Mouse (Mus musculus): ENCODE data around the gene Actl6a.
"Not testable (repeated sequence)": the region's sequence is repeated elsewhere in the genome, so short reads cannot be mapped to it uniquely, and the experiment has no call there.

Gene Actl6a

DNA sequence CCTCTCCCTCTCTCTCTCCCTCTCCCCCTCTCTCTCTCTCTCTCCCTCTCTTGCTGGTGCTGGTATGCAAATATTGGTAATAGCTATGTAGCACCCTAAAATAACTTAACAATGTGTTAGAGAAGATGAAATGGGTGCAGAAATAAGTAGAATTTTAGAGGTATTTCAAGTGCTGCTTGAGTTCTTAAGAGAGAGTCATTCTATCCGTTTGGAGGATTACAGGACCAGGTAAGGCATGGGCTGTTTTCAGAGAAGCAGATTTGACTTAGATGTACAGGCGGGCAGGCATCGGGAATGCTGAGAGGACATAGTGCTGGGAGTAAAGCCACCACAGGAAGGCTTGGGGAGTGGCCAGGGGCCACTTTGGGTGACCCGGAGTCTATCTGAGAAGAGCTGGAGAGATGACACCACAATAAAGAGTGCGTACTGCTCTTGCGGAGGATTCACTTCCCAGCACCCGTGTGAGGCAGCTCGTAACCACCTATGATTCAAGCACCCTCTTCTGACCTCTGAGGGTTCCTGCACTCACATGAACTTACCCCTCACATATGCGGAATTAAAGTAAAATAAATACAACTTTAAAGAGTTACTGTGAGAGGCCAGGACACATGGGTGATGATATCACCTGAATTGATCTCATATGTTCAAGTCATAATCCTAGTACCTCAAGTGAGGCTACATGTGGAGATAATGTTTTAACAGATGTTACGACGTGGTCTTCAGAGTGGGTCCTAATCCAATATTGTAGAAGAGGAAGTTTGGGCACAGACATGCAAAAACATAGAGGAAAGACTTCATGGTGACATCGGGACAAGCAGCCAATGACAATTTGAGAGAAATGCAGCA, 11.1 kb upstream of the Actl6a start:
- DNase-seq (ENCODE audit: low read depth, low spot score) = no peak

DNA sequence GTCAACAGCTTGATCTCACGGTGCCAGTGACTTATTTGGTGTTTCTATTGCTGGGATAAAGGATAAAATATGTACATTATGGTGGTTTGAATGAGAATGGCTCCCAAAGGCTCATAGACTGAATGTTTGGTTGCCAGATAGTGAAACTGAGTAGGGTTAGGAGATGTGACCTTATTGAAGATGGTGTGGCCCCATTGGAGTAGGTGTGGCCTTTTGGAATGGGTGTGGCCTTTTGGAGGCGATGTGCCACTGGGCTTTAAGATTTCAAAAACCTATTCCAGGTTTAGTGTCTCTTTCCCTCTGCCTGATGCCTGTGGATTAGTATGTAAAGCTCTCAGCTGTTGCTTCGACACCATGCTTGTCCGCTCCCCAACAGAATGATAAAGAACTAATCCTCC, 10.5 kb upstream of the Actl6a start:
- peak; percentile 51 for DNase-seq (ENCODE audit: low read depth, low spot score)

DNA sequence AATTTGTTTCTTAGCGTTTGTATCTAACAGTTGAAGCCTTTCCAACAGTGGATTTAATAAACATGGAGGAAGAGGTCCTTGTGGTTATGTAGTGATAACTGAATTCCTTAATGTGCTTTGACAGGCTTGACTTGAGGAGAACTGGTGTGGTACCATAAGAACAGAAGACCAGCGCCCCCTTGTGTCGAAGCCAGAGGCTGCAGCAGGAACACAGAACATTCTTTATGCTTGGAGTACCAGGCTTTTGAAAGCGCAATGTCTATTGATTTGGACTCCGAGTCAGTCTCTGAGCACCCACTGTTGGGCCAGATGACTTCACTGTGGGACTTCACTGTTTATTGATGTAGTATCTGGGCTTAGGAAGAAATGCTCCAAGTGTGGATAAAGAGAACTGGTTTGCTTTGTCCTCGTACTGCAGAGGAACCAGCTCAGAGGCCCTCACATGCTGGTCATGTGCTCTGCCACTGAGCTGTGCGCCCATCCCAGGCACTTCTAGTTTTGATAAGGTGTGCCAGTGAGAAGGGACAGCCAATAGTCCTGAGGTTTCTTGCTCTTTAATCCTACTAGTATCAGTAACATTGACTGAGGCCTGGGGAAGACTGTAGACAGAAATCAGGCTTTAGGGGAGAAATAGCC, 7.8 kb upstream of the Actl6a start:
- DNase-seq (ENCODE audit: low read depth, low spot score) = peak; percentile 70

DNA sequence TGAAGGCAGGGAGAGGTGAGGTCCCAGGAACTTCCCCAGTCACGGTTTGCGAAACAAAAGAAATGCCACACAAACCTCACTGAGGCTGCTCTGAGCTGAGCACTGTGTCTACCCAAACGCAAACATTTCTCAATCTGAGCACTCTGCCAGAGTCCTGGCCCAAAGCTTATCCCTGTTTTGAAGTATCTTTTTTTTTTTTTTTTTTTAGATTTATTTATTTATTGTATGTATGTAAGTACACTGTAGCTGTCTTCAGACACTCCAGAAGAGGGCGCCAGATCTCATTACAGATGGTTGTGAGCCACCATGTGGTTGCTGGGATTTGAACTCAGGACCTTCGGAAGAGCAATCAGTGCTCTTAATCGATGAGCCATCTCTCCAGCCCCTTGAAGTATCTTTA, 2.1 kb upstream of the Actl6a start:
- not testable (repeated sequence) for DNase-seq (ENCODE audit: low read depth, low spot score)

DNA sequence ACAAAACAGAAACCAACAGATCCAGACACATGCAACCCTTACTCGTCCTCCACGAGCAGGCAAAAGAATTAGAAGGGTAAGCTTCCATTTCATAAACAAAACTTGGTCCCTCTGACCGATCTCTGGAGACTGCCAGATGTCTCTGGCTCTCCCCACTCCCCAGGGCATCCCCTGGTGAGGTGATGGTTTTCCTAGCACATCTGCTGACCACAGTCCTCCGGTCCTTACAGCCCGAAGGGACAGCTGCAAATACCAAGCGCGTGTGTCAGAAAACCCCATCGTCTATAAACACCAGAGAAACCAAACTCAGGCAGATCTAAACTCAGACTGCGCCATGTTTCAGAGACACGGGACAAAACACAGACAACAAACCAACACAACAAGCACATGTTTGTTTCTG, 1.5 kb upstream of the Actl6a start:
- DNase-seq (ENCODE audit: low read depth, low spot score) = not testable (repeated sequence)

DNA sequence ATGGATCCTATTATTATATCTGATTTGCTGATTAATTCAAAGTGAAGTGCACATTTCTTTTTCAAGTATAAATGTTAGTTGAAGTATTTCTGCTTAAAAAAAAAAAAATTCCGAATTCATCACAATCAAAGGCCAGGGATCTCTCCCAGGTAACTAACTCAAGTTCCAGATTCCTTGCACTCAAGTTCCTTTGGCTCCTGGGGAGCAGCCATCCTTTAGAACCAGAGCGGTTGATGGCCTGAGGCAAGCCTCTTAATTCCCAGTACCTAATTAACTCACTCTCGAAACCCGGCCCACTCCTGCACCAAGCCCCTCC, 1.9 kb downstream of the Actl6a start:
- DNase-seq (ENCODE audit: low read depth, low spot score) = no peak

DNA sequence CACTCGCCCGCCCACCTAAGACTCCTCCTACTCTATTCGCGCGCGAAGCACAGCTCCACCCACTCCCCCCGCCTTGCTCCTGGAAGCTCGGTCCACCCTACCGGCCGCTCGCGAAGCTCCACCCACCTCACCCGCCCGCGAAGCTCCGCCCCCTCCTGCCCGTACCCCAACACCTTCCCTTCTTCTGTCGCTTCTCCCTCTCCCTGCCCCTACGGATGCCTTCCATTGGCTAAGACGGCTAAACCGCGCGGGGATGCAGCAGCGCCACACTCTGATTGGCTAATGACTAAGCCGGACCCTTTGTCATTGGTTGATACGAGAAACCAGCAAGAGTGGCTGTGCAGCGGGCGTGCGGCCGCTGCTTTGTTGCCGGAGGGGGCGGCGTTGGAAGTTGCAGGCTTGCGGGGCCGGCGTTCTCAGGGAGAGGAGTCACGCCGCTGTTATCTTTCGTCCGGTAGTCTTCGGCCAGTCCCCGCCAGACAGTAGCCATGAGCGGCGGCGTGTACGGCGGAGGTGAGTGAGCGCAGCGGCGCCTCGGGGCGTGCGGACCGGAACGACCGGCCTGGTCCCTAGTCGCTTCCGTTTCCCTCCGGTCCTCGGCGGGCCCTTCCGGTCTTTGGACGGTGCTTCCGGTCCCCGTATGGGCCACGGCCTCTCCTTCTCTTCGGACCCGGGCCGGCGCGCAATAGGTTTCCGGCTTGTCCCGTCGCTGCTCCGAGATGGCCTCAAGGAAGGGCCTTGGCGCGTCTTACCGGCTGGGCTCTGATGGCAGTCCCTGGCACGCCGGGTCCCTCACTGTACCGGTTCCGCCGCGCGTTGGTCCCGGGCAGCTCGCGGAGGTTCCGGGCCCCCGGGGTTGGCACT, 2.5 kb downstream of the Actl6a start:
- peak; percentile 97 for DNase-seq (ENCODE audit: low read depth, low spot score)

DNA sequence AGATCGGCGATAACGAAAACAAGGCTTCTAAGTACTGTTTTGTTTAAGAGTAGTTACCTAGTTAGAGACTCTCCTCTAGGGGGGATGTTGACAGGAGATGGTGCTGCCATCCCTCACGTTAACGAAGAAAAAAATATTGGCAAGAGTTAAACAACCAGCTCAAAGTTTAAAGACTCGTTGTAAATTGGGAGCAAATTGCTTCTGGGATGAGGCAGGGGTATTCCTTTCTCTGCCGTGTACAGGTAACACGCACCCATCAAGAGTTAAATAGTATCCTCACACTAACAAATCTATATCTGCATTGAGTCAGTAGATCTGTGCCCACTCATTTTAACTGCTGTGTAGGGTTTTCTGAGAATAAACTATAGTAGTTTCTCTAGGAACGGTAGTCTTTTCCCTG, 3.3 kb downstream of the Actl6a start:
- no peak for DNase-seq (ENCODE audit: low read depth, low spot score)

DNA sequence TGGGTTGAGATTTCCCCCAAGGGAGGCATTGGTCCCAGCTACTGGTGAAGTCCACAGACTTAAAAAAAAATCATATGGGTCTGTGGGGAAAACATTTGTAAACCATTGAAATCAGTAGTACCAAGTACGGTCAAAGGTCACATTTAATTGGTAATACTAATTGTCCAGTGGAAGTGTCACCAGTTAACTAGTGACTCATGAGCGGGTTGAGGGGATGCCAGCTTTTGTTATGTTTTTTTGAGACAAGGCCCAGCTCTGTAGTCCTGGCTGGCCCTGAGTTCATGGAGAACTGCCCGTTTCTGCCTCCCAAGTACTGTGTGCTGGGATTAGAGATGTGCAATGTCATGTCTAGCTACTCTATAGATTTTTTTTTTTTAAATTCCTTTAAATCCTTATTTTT, 7.6 kb downstream of the Actl6a start:
- no peak for DNase-seq (ENCODE audit: low read depth, low spot score)

DNA sequence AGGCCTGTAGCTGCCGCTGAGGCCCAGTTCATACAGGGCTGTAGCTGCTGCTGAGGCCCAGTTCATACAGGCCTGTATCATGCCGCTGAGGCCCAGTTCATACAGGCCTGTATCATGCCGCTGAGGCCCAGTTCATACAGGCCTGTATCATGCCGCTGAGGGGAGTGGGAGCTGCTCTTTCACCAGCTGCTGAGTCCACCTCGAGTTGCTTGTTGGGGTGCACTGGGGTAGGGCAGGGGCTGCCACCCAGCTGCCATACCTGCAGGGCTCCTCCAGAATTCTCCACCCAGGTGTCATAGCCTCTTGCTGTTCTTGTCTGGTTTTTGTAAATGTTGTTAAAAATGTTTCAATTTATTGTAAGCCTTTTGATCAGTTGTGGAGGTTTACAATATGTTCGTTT, 11.3 kb downstream of the Actl6a start:
- DNase-seq (ENCODE audit: low read depth, low spot score) = not testable (repeated sequence)

DNA sequence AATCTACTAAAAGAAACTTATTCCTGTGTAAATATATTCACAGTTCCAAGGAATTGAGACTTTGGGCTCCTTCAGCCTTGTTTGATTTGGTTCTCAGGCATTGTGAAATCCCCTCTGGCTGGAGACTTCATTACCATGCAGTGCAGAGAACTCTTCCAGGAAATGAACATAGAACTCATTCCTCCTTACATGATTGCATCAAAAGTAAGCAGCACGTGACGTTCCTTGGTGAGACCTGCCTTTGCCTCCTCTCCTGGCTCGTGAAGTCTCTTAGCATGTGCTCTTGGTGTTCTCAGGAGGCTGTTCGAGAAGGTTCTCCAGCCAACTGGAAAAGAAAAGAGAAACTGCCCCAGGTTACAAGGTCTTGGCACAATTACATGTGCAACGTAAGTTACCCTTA, 12.2 kb downstream of the Actl6a start:
- no peak for DNase-seq (ENCODE audit: low read depth, low spot score)

DNA sequence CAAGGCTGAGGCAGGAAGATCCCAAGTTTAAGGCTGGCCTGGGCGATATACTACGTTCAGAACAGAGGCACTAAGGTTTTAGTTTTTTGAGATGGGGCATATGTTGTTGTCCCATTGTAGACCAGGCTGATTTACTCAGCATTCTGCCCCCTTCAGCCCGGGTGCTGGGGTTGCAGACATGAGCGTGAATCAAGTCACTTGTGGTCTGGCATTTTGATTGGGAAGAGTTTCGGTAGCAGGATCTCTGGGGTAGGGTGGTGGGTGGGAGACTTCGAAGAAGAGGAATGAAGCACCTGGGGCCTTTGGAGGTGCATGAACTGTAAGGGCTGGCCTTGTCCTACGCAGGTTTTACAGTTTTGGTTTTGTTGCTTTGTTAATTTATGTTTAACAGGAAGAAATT, 18.1 kb downstream of the Actl6a start:
- no peak for DNase-seq (ENCODE audit: low read depth, low spot score)

DNA sequence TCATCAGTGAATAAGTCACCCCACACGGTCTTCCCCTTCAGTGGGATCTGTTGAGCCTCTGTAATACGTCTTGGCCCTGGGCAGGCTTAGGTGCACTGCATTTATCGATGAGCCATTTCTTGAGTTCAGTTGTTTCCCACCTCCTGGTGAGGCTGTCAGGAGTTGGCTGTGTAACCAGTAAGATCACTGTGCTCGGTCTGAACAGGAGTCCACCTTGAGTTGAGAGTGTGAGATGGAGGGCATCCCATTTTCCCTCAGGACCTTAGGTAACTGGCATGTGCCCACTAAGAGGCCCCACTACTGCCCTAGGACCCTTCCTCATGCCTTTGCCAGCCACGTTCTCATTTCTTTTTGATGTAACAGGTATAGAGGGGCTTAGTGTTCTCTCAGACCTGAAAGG, 19.9 kb downstream of the Actl6a start:
- DNase-seq (ENCODE audit: low read depth, low spot score) = no peak

DNA sequence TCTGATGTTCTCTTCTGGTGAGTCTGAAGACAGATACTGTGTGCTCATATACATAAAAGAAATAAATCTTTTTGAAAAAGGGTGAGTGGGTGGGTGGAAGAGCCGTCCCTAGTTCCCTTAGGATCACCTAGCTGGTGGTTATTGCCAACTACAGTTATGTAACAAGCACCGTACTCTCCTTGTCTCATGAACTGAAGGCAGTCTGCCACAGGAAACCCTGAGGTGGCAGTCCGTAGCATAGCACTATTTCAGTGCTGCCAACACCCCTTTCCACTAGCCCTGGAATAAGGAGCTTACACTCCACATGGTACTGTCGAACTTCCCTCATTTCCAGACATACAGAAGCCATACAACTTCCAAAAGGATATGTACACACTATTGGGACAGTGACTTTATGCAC, 21.8 kb downstream of the Actl6a start:
- DNase-seq (ENCODE audit: low read depth, low spot score) = no peak

DNA sequence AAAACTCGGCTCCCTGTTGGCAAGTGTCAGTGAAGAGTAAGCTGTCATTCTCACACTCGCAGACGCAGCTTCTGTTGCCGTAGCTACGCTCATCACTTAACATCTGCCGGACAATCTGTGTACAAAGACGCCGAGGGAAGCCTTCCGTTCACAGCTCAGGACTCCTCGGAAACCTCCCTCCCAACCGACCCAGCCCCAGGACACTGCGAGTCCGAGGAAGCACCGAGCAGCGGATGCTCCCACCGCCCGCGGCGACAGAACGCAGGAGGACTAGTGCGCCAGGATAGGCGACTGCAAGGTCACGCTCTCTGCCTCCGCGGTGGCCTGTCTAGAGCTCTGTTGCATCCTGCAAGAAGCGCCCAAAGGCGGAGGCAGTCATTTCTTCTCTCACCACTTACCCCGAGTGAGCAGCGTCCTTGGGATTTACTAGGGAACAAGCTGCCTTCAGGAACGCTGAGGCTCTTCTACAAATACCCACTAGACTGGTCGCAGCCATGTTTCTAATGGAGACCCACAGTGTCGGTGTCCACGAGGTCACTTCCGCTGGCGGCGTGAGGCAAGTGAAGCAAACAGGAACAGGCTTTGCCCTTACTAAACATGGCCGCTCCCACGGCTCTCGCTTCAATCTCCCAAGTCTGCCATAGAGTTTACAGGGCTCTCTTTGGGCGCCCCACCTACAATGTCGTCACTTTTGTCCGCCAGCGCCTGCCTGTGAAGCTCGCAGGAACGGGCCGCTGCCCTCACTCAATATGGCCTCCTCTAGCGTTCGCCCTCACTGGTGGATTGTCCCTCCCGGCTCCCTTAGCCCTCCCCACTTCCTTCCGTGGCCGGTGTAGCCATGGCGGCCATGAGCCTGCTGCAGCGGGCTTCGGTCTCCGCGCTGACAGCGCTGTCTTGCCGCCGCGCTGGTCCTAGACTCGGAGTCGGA, 30.4 kb downstream of the Actl6a start, which contains the start of gene Ndufb5:
Ndufb5 (plus strand) TSS at position 747 of the 928 bp plus-strand sequence.
- peak; percentile 98 for DNase-seq (ENCODE audit: low read depth, low spot score)

DNA sequence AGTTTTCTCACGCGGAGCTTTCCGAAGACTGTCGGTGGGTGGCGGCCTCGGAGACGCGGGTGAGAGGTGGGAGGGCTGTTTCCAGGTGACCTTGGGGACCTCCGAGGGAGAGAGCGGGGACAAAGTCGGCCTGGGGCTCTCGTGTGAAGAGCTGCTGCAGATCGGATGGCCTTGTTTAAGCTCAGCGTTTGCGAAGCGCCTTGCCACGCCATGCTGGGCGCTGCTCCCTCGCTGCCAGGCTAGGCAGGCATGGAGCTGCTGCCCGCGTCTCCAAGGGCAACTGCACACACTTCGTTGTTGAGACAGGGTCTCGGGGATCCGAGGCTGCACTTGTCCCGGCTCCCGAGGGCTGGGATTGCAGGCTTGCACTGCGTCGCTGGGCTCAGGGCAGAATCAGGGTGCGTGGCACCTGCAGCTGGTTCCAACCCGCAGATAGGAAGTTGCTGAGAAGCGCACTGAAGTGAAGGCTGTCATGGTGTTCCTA, 31.1 kb downstream of the Actl6a start, which contains the start of gene Mrpl47:
Mrpl47 (minus strand) TSS at position 434 of the 484 bp plus-strand sequence.
- no peak for DNase-seq (ENCODE audit: low read depth, low spot score)

DNA sequence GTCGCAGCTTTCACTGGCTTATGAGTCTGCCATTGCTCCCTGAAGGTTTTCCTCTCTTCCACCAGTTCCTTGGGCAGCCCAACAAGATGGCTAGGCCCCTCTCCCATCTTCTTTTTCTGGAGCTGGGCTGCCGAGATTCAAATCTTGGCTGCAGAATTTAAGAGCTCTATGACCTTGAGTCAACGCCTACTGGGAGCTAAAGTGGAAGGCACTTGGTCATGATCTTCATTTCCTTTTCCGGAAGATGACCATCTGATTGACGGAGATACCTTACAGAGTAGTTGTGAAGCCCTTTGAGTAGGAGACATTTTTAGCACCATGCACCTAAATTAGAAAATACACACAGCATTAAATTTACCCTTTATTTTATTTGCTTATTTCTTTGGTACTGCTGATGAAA, 32.5 kb downstream of the Actl6a start:
- no peak for DNase-seq (ENCODE audit: low read depth, low spot score)

DNA sequence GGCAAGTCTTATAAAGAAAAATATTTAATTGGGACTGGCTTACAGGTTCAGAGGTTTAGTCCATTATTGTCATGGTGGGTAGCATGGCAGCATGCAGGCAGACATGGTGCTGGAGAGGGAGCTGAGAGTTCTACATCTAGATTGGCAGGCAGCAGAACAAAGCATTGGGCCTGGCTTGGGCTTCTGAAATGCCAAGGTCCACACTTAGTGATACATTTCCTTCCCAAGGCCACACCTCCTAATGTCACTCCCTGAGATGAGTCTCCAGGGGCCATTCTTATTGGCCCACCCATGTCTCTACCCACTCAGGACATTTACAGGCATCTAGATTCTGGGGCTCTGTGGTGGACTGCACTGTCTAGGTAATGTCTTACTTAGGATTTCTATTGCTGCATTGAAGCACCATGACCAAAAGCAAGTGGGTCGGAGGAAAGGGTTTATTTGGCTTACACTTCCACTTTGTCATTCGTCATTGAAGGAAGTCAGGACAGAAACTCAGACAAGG, 36.2 kb downstream of the Actl6a start:
- DNase-seq (ENCODE audit: low read depth, low spot score) = no peak

DNA sequence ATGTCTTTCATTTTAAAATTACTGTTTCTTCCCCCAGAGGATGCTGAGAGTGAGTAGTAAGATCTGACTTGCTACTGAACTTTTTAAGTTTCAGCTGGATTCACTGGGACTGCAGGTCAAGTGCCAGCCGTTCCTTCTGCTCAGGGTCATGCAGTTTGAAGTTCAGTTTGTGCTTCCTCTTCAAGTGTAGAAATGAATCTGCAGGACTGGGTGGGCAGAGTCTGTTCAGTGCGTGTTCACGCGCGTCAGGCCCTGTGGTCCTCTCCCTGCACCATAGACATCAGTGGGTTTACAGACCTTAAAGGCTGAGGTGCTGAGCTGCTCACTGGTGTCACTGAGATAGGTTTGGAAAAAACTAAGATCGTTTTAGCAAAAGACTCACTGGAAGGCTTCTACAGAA, 38.9 kb downstream of the Actl6a start:
- DNase-seq (ENCODE audit: low read depth, low spot score) = no peak

DNA sequence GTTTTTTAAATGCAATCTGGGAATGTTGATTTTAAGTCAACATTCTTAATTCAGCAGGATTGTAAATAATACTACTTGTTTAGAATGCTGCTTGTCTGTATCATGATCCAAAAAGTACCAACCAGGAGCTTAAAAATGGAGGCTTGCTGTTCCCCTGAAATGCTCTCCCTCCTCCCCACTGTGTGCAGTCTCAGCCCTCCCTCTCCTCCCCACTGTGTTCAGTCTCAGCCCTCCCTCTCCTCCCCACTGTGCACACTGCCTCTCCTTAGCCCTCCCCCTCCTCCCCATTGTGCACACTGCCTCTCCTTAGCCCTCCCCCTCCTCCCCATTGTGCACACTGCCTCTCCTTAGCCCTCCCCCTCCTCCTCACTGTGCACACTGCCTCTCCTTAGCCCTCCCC, 39.3 kb downstream of the Actl6a start:
- DNase-seq (ENCODE audit: low read depth, low spot score) = not testable (repeated sequence)

DNA sequence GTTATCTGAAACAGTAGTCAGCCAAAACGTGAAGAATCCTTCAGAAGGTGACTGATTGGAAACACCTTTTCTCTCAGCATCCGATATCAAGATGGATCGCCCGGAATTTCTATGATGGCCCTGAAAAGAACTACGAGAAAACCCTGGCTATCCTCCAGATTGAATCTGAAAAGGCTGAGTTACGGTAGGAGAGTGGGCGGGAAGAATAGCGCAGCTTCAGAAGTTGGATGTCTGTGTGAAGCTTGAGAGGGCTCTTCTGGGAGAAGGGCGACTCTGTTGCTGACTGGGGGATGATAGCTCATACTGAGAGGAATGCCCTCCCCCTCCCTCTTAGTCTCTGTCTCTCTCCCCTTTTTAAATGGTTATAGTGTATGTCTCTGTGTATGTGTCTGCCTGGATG, 42.3 kb downstream of the Actl6a start:
- no peak for DNase-seq (ENCODE audit: low read depth, low spot score)

Measured in c-Kit-negative CD71-positive TER-119-positive erythroid progenitor cells, embryonic 14.5 days (primary cell).